Mouse (Mus musculus): ENCODE data around the gene Pprc1. TPM values are rescaled to one million over a fixed set of nuclear protein-coding genes. Genes with fewer than 3 reads are reported as not detected.
A peak's percentile ranks its signal among the peaks of the same experiment; 100 is the strongest.

Gene Pprc1
- polyA plus RNA-seq, 1 experiment from 2014 or later = 16.9 TPM

DNA sequence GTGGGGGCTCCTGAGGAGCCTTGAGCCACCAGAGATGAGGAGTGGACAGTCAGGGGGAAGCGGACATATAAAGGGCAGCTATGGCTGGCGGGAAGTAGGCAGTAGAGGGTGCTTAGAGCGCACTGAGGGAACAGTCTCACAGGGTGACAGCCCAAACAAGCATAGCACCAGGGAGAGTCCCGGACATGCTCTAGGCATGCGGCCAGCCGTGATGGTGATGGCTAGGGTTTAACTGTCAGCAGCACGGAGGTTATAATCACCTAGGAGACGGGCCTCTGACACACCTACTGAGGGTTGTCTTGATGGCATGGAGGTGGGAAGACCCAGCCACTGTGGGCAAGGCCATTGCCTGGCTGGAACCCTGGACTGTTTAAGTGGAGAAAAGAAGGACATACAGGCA, 18.1 kb upstream of the Pprc1 start:
- Histone ChIP-seq H3K9me3 (replicated peaks; ENCODE audit: low read length) (no peaks in the 10 kb centered on the region), H3K4me3 (replicated peaks; ENCODE audit: low read depth, low read length) (no peak overlapping the region), H3K27me3 (ENCODE audit: insufficient read depth, low read length) (no peaks in the 10 kb centered on the region), H3K27ac (no peak overlapping the region), H3K36me3 (ENCODE audit: insufficient read depth, low read length) (0 out of 2 replicates have a peak, but pooled peaks cover 4% of the 10 kb centered on the region), H3K4me1 (replicated peaks; ENCODE audit: insufficient read depth, low read length) (no peaks in the 10 kb centered on the region), H3K9ac (ENCODE audit: low read depth, low read length) (no peak overlapping the region), H3K4me2 (ENCODE audit: low read length) (no peak overlapping the region)
- no peak for ATAC-seq (replicated peaks; ENCODE audit: low FRiP score, low read depth)
- WGBS = 35% methylated on average over 8 of the region's 8 CpGs
- no peak for TF ChIP-seq CTCF (IDR thresholded peaks at IDR 0.05; ENCODE audit: low read depth)
- no peak for DNase-seq (ENCODE audit: low spot score)

DNA sequence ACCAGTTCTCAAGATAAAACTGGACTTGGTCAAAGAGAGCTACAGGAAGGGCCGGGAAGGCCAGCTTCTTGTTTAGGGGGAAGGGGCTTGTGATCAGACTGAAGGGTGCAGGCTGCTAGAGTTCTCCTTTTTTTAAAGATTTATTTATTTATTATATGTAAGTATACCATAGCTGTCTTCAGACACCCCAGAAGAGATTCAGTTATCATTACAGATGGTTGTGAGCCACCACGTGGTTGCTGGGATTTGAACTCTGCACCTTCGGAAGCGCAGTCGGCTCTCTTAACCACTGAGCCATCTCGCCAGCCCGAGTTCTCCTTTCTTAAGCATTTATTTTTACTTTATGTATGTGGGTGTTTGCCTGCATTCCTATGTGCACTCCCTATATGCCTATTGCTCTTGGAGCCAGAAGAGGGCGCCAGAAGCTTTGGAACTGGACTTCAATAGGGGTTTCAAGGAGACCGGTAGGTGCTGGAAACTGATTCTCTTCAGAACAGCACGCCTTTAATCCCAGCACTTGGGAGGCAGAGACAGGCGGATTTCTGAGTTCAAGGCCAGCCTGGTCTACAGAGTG, 15.9 kb upstream of the Pprc1 start:
- Histone ChIP-seq H3K36me3 (ENCODE audit: insufficient read depth, low read length) (peaks cover 26% of the 10 kb centered on the region), H3K4me1 (replicated peaks; ENCODE audit: insufficient read depth, low read length) (no peaks in the 10 kb centered on the region), H3K4me2 (ENCODE audit: low read length) (no peak overlapping the region), H3K27me3 (ENCODE audit: insufficient read depth, low read length) (no peaks in the 10 kb centered on the region), H3K27ac (no peak overlapping the region), H3K4me3 (replicated peaks; ENCODE audit: low read depth, low read length) (no peak overlapping the region), H3K9me3 (replicated peaks; ENCODE audit: low read length) (no peaks in the 10 kb centered on the region), H3K9ac (ENCODE audit: low read depth, low read length) (no peak overlapping the region)
- no peak for ATAC-seq (replicated peaks; ENCODE audit: low FRiP score, low read depth)
- WGBS = 78% methylated on average over 11 of the region's 11 CpGs
- no peak for DNase-seq (ENCODE audit: low spot score)
- TF ChIP-seq CTCF (IDR thresholded peaks at IDR 0.05; ENCODE audit: low read depth) = peak; percentile 52

DNA sequence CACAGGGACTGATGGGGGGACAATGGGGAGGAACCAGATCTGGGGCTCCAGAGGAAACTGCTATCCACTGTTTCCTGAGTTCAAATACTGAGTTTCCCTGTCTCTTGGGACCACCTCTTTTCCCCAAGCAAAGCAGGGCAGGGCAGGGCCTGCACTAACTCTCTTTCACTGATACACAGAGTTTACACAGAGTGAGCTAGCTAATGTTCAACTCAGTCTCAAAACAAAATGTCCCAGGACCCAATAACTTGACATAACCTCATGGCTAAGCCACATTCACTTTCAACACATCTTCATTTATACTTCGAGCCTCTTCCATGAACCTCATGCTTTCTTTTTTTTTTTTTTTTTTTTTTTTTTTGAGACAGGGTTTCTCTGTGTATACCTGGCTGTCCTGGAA, 15.0 kb upstream of the Pprc1 start:
- 89% methylated on average over 1 of the region's 1 CpGs for WGBS
- H3K4me3 ChIP-seq (replicated peaks; ENCODE audit: low read depth, low read length) = no peak overlapping the region
- no peak overlapping the region for H3K4me2 ChIP-seq (ENCODE audit: low read length)
- DNase-seq (ENCODE audit: low spot score) = no peak
- no peak overlapping the region for H3K9ac ChIP-seq (ENCODE audit: low read depth, low read length)
- no peak overlapping the region for H3K27ac ChIP-seq
- no peak for ATAC-seq (replicated peaks; ENCODE audit: low FRiP score, low read depth)
- H3K27me3 ChIP-seq (ENCODE audit: insufficient read depth, low read length) = no peaks in the 10 kb centered on the region
- peaks cover 35% of the 10 kb centered on the region for H3K36me3 ChIP-seq (ENCODE audit: insufficient read depth, low read length)
- TF ChIP-seq CTCF (IDR thresholded peaks at IDR 0.05; ENCODE audit: low read depth) = no peak
- H3K4me1 ChIP-seq (replicated peaks; ENCODE audit: insufficient read depth, low read length) = no peaks in the 10 kb centered on the region
- no peaks in the 10 kb centered on the region for H3K9me3 ChIP-seq (replicated peaks; ENCODE audit: low read length)

DNA sequence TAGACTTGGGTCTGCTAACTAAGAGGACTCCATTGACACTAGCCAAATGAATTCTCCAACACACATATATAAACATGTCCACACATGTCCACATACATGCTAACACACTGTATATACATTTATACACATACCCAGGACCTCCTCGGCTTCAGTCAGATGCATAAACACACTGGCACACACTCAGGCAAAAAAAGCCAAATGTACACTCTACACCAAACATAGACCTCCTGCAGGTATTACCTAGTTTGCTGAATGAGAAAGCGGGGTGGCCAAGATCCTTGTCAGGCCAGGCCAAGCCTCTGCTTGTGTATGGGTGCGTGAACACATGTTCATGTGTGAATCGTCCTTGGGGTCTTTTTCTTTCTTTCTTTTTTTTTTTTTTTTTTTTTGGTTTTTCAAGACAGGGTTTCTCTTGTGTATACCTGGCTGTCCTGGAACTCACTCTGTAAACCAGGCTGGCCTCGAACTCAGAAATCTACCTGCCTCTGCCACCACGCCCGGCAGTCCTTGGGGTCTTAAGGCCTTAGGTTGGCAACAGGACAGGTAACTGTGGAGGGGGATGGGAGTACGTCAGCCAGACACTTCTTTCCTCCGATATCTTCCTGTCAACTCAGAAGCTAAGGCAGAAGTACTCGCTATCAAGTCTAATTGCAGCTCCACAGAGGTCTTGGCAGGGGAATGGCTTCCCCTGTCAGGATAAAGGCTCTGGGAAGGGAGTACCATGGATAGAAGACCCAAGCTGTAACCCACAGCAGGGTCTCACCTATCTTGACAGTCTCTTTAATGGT, 14.3 kb upstream of the Pprc1 start:
- H3K4me2 ChIP-seq (ENCODE audit: low read length) = no peak overlapping the region
- no peak overlapping the region for H3K9ac ChIP-seq (ENCODE audit: low read depth, low read length)
- no peaks in the 10 kb centered on the region for H3K4me1 ChIP-seq (replicated peaks; ENCODE audit: insufficient read depth, low read length)
- no peaks in the 10 kb centered on the region for H3K27me3 ChIP-seq (ENCODE audit: insufficient read depth, low read length)
- H3K9me3 ChIP-seq (replicated peaks; ENCODE audit: low read length) = no peaks in the 10 kb centered on the region
- H3K4me3 ChIP-seq (replicated peaks; ENCODE audit: low read depth, low read length) = no peak overlapping the region
- 94% methylated on average over 10 of the region's 10 CpGs for WGBS
- no peak for DNase-seq (ENCODE audit: low spot score)
- no peak overlapping the region for H3K27ac ChIP-seq
- H3K36me3 ChIP-seq (ENCODE audit: insufficient read depth, low read length) = peaks cover 42% of the 10 kb centered on the region
- TF ChIP-seq CTCF (IDR thresholded peaks at IDR 0.05; ENCODE audit: low read depth) = no peak
- no peak for ATAC-seq (replicated peaks; ENCODE audit: low FRiP score, low read depth)

DNA sequence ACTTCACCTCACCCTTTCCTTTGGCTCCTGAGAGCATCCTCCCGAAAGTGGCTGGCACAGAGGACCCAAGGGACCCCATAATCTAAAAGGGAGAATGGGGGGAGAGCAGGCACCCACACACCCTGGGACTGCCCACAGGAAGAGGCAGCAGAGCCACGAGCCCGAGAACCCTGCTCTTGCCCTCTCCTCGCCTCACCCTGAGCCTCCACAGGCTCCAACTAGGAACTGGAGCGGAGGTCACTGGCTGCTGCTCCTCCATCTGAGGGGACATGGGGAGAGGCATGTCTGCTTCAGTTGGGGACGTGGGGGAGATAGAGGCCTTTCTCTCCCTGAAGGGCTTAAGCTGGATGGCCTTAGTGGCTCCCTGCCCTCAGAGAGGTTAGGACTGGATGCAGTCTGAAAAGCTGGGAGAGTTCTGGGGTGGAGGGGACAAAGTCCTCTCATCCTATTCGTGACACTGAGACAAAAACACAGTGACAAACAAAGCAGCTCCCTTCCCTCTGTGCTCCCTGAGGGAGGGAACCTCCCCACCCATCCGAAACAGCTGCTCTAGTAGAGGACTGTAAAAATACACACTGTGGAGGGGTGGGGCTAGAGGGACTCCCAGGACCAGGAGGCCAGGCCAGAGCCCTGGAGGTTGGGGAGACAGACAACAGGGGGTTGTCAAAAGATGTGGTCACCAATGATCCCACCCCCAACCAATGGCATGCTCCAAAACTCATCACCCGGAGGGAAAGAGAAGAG, 12.8 kb upstream of the Pprc1 start:
- DNase-seq (ENCODE audit: low spot score) = no peak
- H3K27me3 ChIP-seq (ENCODE audit: insufficient read depth, low read length) = no peaks in the 10 kb centered on the region
- peaks cover 49% of the 10 kb centered on the region for H3K36me3 ChIP-seq (ENCODE audit: insufficient read depth, low read length)
- no peak overlapping the region for H3K27ac ChIP-seq
- no peak overlapping the region for H3K4me2 ChIP-seq (ENCODE audit: low read length)
- ATAC-seq (replicated peaks; ENCODE audit: low FRiP score, low read depth) = no peak
- no peak overlapping the region for H3K9ac ChIP-seq (ENCODE audit: low read depth, low read length)
- no peaks in the 10 kb centered on the region for H3K9me3 ChIP-seq (replicated peaks; ENCODE audit: low read length)
- no peaks in the 10 kb centered on the region for H3K4me1 ChIP-seq (replicated peaks; ENCODE audit: insufficient read depth, low read length)
- TF ChIP-seq CTCF (IDR thresholded peaks at IDR 0.05; ENCODE audit: low read depth) = no peak
- H3K4me3 ChIP-seq (replicated peaks; ENCODE audit: low read depth, low read length) = no peak overlapping the region
- 78% methylated on average over 9 of the region's 9 CpGs for WGBS

DNA sequence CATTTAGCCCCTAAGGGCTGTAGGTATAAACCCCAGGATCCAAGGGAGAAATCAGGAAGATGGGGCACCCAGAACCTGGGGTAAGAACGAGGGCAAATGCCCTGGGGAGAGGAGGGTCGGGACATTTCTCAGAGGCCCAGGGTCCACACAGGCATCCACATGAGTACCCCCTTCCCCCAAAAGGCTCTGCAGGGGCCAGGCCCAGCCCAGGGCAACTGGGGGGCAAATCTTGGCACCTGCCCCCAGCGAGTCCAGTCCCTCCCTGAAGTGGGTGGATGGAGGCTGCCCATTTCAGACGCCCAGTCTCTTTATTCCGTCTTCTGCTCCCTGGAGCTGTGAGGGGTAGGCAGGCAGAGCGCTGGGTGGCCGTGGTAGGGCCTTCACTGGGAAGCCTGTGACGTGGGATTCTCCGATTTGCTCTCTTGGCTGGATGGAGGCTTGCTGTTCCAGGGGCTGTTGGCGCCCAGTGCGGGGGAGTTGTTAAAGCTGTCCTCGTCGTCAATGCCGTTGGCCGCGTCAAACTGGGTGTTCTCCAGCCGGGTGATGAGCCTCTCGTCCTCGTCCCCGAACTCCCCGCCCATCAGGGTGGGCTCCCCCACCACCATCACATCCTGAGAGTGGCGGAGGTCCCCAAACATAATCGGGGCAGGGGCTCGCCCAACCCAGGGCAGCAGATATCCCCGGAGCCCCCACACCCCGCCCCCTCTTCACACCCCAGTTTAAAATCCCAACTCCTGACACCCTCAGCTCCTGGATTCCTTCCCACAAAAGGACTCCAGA, 11.8 kb upstream of the Pprc1 start:
- H3K4me3 ChIP-seq (replicated peaks; ENCODE audit: low read depth, low read length) = no peak overlapping the region
- H3K9me3 ChIP-seq (replicated peaks; ENCODE audit: low read length) = no peaks in the 10 kb centered on the region
- peaks cover 2% of the 10 kb centered on the region; the same call in 1 of the 2 replicates for H3K4me1 ChIP-seq (replicated peaks; ENCODE audit: insufficient read depth, low read length)

More for the DNA sequence above, 11.8 kb upstream of the Pprc1 start:
- Histone ChIP-seq H3K36me3 (ENCODE audit: insufficient read depth, low read length) (peaks cover 49% of the 10 kb centered on the region), H3K4me2 (ENCODE audit: low read length) (no peak overlapping the region), H3K9ac (ENCODE audit: low read depth, low read length) (no peak overlapping the region), H3K27ac (no peak overlapping the region), H3K27me3 (ENCODE audit: insufficient read depth, low read length) (no peaks in the 10 kb centered on the region)
- TF ChIP-seq CTCF (IDR thresholded peaks at IDR 0.05; ENCODE audit: low read depth) = no peak
- WGBS = 77% methylated on average over 26 of the region's 26 CpGs
- DNase-seq (ENCODE audit: low spot score) (no peak), ATAC-seq (replicated peaks; ENCODE audit: low FRiP score, low read depth) (no peak)
